Mouse (Mus musculus): ENCODE results near the gene Chd2. TPM values are rescaled to one million over a fixed set of nuclear protein-coding genes. Genes with fewer than 3 reads are reported as not detected.

Chd2 gene
- polyA plus RNA-seq, 1 experiment from 2014 or later: 47.8 TPM

DNA sequence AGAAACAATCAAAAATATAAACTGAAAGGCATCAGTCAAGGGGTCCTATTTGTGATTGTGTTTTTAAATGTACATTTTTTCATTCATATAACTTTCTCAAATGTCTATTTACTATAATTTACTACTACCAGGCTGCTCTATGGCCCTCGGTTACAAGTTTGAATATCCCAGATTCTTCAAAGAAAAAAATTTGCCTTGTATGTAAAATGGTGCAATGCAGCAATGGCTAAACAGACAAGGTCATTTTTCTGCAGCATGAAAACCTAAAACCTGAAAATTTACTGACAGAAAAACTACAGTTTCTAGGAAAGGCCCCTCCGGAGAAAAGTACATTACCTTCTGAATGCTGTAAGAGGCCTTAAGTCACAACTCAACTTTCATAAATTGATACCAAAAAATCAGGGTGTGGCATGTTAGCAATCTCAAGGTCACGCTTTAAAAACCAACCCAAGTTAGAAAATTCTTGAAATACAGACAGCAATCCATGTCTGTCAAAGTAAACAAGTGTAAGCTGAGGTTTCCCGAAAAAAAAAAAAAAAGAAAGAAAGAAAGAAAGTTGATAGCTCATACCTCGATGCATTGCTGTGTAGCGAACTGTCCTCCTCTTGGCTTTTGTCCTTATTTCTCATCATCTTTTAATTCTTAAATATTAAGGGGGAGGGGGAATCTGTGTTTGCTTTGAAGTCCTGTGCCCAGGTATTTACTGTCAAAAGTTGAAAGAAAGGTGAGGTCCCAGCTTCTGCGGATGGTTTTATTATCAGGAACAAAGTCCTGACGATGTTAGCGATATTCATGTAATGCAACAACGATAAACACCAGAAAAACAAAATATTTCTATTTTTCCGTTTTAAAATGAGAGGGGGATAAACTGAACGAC, 1.2 kb downstream of the Chd2 start:
- Histone ChIP-seq H3K4me3 (ENCODE audit: low read depth, low read length) (peak overlapping the region; percentile 51), H3K4me1 (ENCODE audit: control insufficient read depth, insufficient read depth, low read length) (no peaks in the 10 kb centered on the region), H3K27ac (replicated peaks; ENCODE audit: low read depth, low read length) (0 out of 2 replicates have a peak overlapping the region, but pooled peaks have one; percentile 1), H3K27me3 (ENCODE audit: control insufficient read depth, insufficient read depth, low read length) (no peaks in the 10 kb centered on the region), H3K4me2 (ENCODE audit: low read depth, low read length) (peak overlapping the region; percentile 11), H3K36me3 (replicated peaks; ENCODE audit: control insufficient read depth, insufficient read depth, low read depth, low read length) (no peaks in the 10 kb centered on the region; the same call in 1 of the 2 replicates), H3K9me3 (replicated peaks; ENCODE audit: control insufficient read depth, low read length) (no peaks in the 10 kb centered on the region), H3K9ac (replicated peaks; ENCODE audit: low read length) (peak overlapping the region; percentile 67)
- WGBS: 2% methylated on average over 12 of the region's 12 CpGs
- DNase-seq (ENCODE audit: low spot score): peak; percentile 48
- ATAC-seq (replicated peaks; ENCODE audit: insufficient number of reproducible peaks, low FRiP score, low TSS enrichment, low read depth): no peak

DNA sequence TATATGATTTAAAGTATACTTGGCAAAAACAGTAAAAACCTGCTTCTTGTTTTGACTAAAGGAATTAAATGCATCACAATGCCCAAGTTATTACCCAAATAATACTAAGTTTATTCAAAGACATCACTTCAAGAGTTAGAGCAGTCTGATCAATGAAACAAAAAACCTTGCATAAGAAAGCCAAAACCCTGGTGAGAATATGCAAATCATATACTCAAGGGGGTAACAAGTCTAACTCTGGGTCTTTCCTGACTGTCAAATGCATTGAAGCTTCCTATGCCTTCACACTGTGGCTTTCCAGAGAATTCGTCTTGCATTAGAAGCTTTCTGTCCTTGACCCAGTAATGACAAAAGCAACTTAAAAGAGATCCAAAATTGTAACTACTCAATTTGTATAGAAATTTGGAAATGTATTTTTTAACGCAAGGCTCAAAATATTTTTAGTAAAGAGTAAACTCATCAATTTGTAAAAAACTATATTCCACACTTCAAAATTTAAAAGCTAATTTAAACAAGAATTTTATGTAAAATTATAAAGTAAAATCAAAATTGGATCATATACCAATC, 2.4 kb downstream of the Chd2 start:
- no peaks in the 10 kb centered on the region; the same call in 1 of the 2 replicates for H3K36me3 ChIP-seq (replicated peaks; ENCODE audit: control insufficient read depth, insufficient read depth, low read depth, low read length)
- no peaks in the 10 kb centered on the region for H3K27me3 ChIP-seq (ENCODE audit: control insufficient read depth, insufficient read depth, low read length)
- peak overlapping the region; percentile 24; the same call in 1 of the 2 replicates for H3K4me3 ChIP-seq (ENCODE audit: low read depth, low read length)
- DNase-seq (ENCODE audit: low spot score) (peak; percentile 60), ATAC-seq (replicated peaks; ENCODE audit: insufficient number of reproducible peaks, low FRiP score, low TSS enrichment, low read depth) (no peak)
- 34% methylated on average over 2 of the region's 2 CpGs for WGBS
- peak overlapping the region; percentile 48 for H3K4me2 ChIP-seq (ENCODE audit: low read depth, low read length)
- H3K9me3 ChIP-seq (replicated peaks; ENCODE audit: control insufficient read depth, low read length): no peaks in the 10 kb centered on the region
- no peaks in the 10 kb centered on the region for H3K4me1 ChIP-seq (ENCODE audit: control insufficient read depth, insufficient read depth, low read length)
- 0 out of 2 replicates have a peak overlapping the region, but pooled peaks have one; percentile 2 for H3K27ac ChIP-seq (replicated peaks; ENCODE audit: low read depth, low read length)
- H3K9ac ChIP-seq (replicated peaks; ENCODE audit: low read length): peak overlapping the region; percentile 40; the same call in 1 of the 2 replicates

DNA sequence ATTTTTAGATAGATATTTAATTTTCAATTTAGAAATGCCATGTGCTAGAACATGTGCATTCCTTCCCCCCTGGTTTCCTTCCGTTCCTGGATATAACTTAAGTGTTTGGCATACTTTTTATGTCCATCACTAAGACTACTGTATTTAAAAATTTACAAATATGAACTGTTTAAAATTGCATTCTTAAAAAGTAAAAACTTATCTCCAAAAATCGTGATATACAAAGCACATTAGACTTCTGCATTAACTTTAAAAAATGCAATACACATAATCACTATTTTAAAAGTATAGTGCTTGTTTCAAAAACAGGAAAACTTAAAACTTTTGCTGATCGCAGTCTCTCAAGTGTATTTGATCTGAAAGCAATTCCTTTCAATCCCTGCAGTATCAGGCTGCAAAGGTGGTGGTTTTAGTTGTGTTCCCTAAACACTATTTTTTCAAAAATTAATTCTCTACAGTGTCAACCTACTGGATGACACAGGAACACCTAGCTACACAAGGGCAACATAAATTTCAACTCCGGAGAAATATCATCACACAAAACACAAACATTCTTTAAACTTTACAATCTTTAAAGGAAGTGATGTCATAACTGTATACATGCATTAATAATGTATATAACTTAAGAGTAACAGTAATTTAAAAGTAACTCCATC, 3.1 kb downstream of the Chd2 start:
- H3K27me3 ChIP-seq (ENCODE audit: control insufficient read depth, insufficient read depth, low read length): no peaks in the 10 kb centered on the region
- DNase-seq (ENCODE audit: low spot score): no peak
- peak overlapping the region; percentile 65 for H3K27ac ChIP-seq (replicated peaks; ENCODE audit: low read depth, low read length)
- no peaks in the 10 kb centered on the region for H3K9me3 ChIP-seq (replicated peaks; ENCODE audit: control insufficient read depth, low read length)
- H3K4me1 ChIP-seq (ENCODE audit: control insufficient read depth, insufficient read depth, low read length): no peaks in the 10 kb centered on the region
- no peak for ATAC-seq (replicated peaks; ENCODE audit: insufficient number of reproducible peaks, low FRiP score, low TSS enrichment, low read depth)
- WGBS: 11% methylated on average over 4 of the region's 4 CpGs
- peak overlapping the region; percentile 64 for H3K4me2 ChIP-seq (ENCODE audit: low read depth, low read length)
- H3K9ac ChIP-seq (replicated peaks; ENCODE audit: low read length): peak overlapping the region; percentile 32
- peak overlapping the region; percentile 16 for H3K4me3 ChIP-seq (ENCODE audit: low read depth, low read length)
- H3K36me3 ChIP-seq (replicated peaks; ENCODE audit: control insufficient read depth, insufficient read depth, low read depth, low read length): no peaks in the 10 kb centered on the region; the same call in 1 of the 2 replicates

DNA sequence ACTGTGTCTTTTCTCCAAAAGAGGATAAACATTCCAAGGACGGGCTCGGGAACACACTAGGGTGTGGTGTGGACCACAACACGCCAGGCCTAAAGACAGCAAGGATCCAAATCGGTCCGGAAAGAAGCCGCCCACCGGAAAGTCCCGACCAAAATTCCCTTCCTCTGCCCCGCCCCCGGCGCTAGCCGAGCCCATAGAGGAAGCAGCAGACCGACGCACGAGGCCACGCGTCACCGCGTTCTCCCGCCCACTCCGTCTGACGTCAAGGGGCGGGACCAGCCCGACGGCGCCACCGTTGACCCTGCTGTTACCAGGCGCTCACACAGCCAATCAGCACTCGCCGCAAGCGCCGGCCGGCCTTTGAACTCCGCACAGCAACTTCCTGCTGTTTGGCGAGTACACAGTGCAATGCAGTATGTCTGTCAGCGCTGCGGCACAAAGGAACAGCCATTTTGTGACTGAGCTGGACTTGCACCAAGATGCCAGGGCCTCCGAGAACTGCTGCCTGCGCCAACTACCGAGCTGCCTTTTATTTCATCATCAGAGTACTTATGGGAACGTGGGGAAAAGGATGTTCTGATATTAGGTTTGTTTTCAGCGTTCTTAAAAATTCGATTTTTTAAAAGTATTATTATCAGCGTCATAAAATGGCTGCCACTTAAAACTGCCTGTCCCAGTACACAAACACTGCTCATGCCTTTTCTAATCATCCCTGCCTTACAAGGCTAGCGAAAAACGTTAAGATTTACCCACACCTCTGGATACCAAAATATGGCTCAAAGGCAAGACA, 3.8 kb downstream of the Chd2 start:
- Histone ChIP-seq H3K4me1 (ENCODE audit: control insufficient read depth, insufficient read depth, low read length) (no peaks in the 10 kb centered on the region), H3K27me3 (ENCODE audit: control insufficient read depth, insufficient read depth, low read length) (no peaks in the 10 kb centered on the region), H3K9ac (replicated peaks; ENCODE audit: low read length) (peak overlapping the region; percentile 32), H3K9me3 (replicated peaks; ENCODE audit: control insufficient read depth, low read length) (no peaks in the 10 kb centered on the region), H3K4me2 (ENCODE audit: low read depth, low read length) (peak overlapping the region; percentile 64), H3K36me3 (replicated peaks; ENCODE audit: control insufficient read depth, insufficient read depth, low read depth, low read length) (no peaks in the 10 kb centered on the region), H3K27ac (replicated peaks; ENCODE audit: low read depth, low read length) (peak overlapping the region; percentile 65), H3K4me3 (ENCODE audit: low read depth, low read length) (peak overlapping the region; percentile 24)
- peak; percentile 99 for ATAC-seq (replicated peaks; ENCODE audit: insufficient number of reproducible peaks, low FRiP score, low TSS enrichment, low read depth)
- peak; percentile 99 for DNase-seq (ENCODE audit: low spot score)
- WGBS: under 1% methylated on average over 46 of the region's 46 CpGs

DNA sequence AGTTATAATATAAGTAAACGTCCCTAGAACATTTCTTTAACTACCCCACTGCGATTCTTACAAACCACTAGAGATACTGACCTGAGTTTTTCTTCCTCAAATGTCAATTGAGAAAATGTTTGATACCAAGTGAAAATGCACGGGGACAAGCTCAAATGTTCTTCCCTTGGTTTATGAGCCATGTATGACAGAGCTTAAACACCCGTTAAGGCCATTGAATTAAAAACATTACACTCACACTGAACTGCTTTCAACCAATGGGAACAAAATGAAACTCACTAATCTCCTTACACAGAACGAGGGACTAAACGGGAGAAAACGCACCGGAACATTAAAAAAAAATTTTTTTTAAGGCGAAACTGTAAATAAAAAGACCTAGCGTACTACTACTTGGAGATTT, 4.4 kb downstream of the Chd2 start:
- ATAC-seq (replicated peaks; ENCODE audit: insufficient number of reproducible peaks, low FRiP score, low TSS enrichment, low read depth): no peak
- Histone ChIP-seq H3K36me3 (replicated peaks; ENCODE audit: control insufficient read depth, insufficient read depth, low read depth, low read length) (no peaks in the 10 kb centered on the region), H3K4me2 (ENCODE audit: low read depth, low read length) (peak overlapping the region; percentile 64), H3K27ac (replicated peaks; ENCODE audit: low read depth, low read length) (no peak overlapping the region), H3K4me1 (ENCODE audit: control insufficient read depth, insufficient read depth, low read length) (no peaks in the 10 kb centered on the region), H3K9ac (replicated peaks; ENCODE audit: low read length) (peak overlapping the region; percentile 33), H3K9me3 (replicated peaks; ENCODE audit: control insufficient read depth, low read length) (no peaks in the 10 kb centered on the region), H3K4me3 (ENCODE audit: low read depth, low read length) (peak overlapping the region; percentile 24), H3K27me3 (ENCODE audit: control insufficient read depth, insufficient read depth, low read length) (no peaks in the 10 kb centered on the region)
- WGBS: 24% methylated on average over 10 of the region's 10 CpGs
- DNase-seq (ENCODE audit: low spot score): no peak

DNA sequence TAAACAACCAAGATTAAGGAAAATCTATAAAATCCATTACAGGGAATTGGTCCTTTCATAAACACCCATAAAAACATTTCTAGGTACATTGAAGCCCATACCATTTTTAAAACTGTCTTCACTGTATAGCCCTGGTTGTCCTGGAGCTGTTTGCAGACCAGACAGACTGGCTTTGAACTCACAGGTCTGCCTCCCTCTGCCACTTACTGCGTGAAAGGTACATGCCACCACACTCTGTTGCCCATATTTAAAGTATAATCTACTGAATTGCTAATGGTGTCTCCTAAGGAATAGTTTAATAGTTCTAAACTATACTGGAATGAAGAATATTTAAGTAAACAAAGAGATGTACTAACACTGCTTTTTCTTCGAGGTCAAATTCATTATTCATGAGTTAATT, 5.1 kb downstream of the Chd2 start:
- Histone ChIP-seq H3K36me3 (replicated peaks; ENCODE audit: control insufficient read depth, insufficient read depth, low read depth, low read length) (no peaks in the 10 kb centered on the region), H3K9me3 (replicated peaks; ENCODE audit: control insufficient read depth, low read length) (no peaks in the 10 kb centered on the region), H3K4me3 (ENCODE audit: low read depth, low read length) (no peak overlapping the region), H3K27ac (replicated peaks; ENCODE audit: low read depth, low read length) (no peak overlapping the region), H3K27me3 (ENCODE audit: control insufficient read depth, insufficient read depth, low read length) (no peaks in the 10 kb centered on the region), H3K9ac (replicated peaks; ENCODE audit: low read length) (no peak overlapping the region), H3K4me2 (ENCODE audit: low read depth, low read length) (no peak overlapping the region; the same call in 1 of the 2 replicates), H3K4me1 (ENCODE audit: control insufficient read depth, insufficient read depth, low read length) (no peaks in the 10 kb centered on the region)
- no peak for ATAC-seq (replicated peaks; ENCODE audit: insufficient number of reproducible peaks, low FRiP score, low TSS enrichment, low read depth)
- DNase-seq (ENCODE audit: low spot score): no peak
- 82% methylated on average over 2 of the region's 2 CpGs for WGBS

DNA sequence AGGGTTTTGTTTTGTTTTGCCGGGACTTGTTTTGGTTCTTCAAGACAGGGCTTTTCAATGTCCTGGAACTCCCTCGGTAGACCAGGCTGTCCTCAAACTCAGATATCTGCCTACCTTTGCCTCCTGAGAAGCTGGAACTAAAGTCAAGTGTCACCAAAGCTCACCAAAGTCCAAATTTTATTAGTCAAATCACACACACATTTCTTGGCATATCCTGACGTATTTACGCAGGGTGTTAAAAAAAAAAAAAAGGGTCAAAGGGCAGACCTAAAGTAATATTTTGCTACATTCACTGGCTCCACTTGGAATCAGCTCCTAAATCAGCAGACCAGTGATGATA, 5.8 kb downstream of the Chd2 start:
- H3K9ac ChIP-seq (replicated peaks; ENCODE audit: low read length): no peak overlapping the region
- no peaks in the 10 kb centered on the region for H3K27me3 ChIP-seq (ENCODE audit: control insufficient read depth, insufficient read depth, low read length)
- no peak overlapping the region for H3K4me3 ChIP-seq (ENCODE audit: low read depth, low read length)
- H3K27ac ChIP-seq (replicated peaks; ENCODE audit: low read depth, low read length): no peak overlapping the region
- H3K4me2 ChIP-seq (ENCODE audit: low read depth, low read length): no peak overlapping the region
- WGBS: 67% methylated on average over 4 of the region's 4 CpGs
- ATAC-seq (replicated peaks; ENCODE audit: insufficient number of reproducible peaks, low FRiP score, low TSS enrichment, low read depth): no peak
- DNase-seq (ENCODE audit: low spot score): no peak
- no peaks in the 10 kb centered on the region for H3K36me3 ChIP-seq (replicated peaks; ENCODE audit: control insufficient read depth, insufficient read depth, low read depth, low read length)
- no peaks in the 10 kb centered on the region for H3K9me3 ChIP-seq (replicated peaks; ENCODE audit: control insufficient read depth, low read length)
- no peaks in the 10 kb centered on the region for H3K4me1 ChIP-seq (ENCODE audit: control insufficient read depth, insufficient read depth, low read length)
